Mouse (Mus musculus) hindbrain, embryonic 13.5 days (tissue): Measurements from ENCODE around the gene Ccdc169. TPM values are rescaled to one million over a fixed set of nuclear protein-coding genes. Genes with fewer than 3 reads are reported as not detected.
A peak's percentile ranks its signal among the peaks of the same experiment; 100 is the strongest.

Experiments used
- ATAC-seq: fragments of 200-750 bp; cut with Nextera tagmentation; 2 replicates; pipeline ENCODE4 v1.8.0; 2017; ENCODE audit warnings: moderate TSS enrichment; ENCODE audit not compliant: low FRiP score
- H3K27ac ChIP-seq: fragments of 300-500 bp; sonication (generic); 2 replicates; pipeline ENCODE4 v1.5.1; 2015; ENCODE audit warnings: inconsistent platforms, mild to moderate bottlenecking, moderate library complexity
- H3K27me3 ChIP-seq: fragments of 300-500 bp; sonication (generic); 2 replicates; pipeline ENCODE4 v1.6.1; 2015; ENCODE audit warnings: mild to moderate bottlenecking, inconsistent platforms
- H3K36me3 ChIP-seq: fragments of 300-500 bp; sonication (generic); 2 replicates; pipeline ENCODE4 v1.6.1; 2015; ENCODE audit warnings: mild to moderate bottlenecking, inconsistent platforms
- H3K4me1 ChIP-seq: fragments of 300-500 bp; sonication (generic); replicated peaks from 2 replicates; pipeline ENCODE4 v1.6.1; 2015; ENCODE audit warnings: inconsistent platforms
- H3K4me2 ChIP-seq: fragments of 300-500 bp; sonication (generic); 2 replicates; pipeline ENCODE4 v1.6.1; 2015; ENCODE audit warnings: inconsistent platforms, mild to moderate bottlenecking, moderate library complexity
- H3K4me3 ChIP-seq: fragments of 300-500 bp; sonication (generic); 2 replicates; pipeline ENCODE4 v1.5.1; 2015; ENCODE audit warnings: mild to moderate bottlenecking, inconsistent platforms
- H3K9ac ChIP-seq: fragments of 300-500 bp; sonication (generic); 2 replicates; pipeline ENCODE4 v1.6.1; 2015; ENCODE audit warnings: mild to moderate bottlenecking, inconsistent platforms
- H3K9me3 ChIP-seq: fragments of 300-500 bp; sonication (generic); 2 replicates; pipeline ENCODE4 v1.6.1; 2016; ENCODE audit warnings: inconsistent platforms
- WGBS: fragments of 180-500 bp; shearing (Covaris S2); methylation state at CpG from one replicate; pipeline ENCODE4 v1.1.7; 2015; 5-methylcytosine and 5-hydroxymethylcytosine counted together
- polyA plus RNA-seq: library from polyadenylated mRNA; unstranded; fragments of >200 nt; fragmentation: Nextera tagmentation; extraction: Ambion mirVana; gene quantifications from 2 replicates; pipeline ENCODE4 v1.2.1, GENCODE M21; 2015

Ccdc169 gene
- 0.05 TPM in 1 of 2 replicates, not detected in the other for polyA plus RNA-seq

- no peak within 1 kb of the TSS for H3K4me3 ChIP-seq
- H3K9me3 ChIP-seq: no peaks in the 10 kb centered on the region
- no peaks in the 10 kb centered on the region for H3K4me1 ChIP-seq
- H3K27me3 ChIP-seq: no peaks in the 10 kb centered on the region
- no peak within 1 kb of the TSS for H3K4me2 ChIP-seq
- peaks cover 53% of the 10 kb centered on the region for H3K36me3 ChIP-seq
- no peak within 1 kb of the TSS for H3K27ac ChIP-seq
- H3K9ac ChIP-seq: no peak within 1 kb of the TSS
- no peak for ATAC-seq
These were observed at the start of gene Ccdc169 for GRCm38 (mm10) chr3:55137039-55137438. Ccdc169 (plus strand) TSS chr3:55137339.

- no peaks in the 10 kb centered on the region for H3K36me3 ChIP-seq
- no peak overlapping the region for H3K4me3 ChIP-seq
- no peak overlapping the region for H3K4me2 ChIP-seq
- no peaks in the 10 kb centered on the region for H3K9me3 ChIP-seq
- no peak overlapping the region for H3K27ac ChIP-seq
- WGBS: 70% methylated on average over 4 of the region's 4 CpGs
- H3K4me1 ChIP-seq: peaks cover 5% of the 10 kb centered on the region
- ATAC-seq: no peak
- H3K9ac ChIP-seq: no peak overlapping the region
- H3K27me3 ChIP-seq: no peaks in the 10 kb centered on the region
These were observed 49.8 kb upstream of the Ccdc169 start for GRCm38 (mm10) chr3:55087360-55087759.

- no peak for ATAC-seq
- no peaks in the 10 kb centered on the region for H3K27me3 ChIP-seq
- H3K4me1 ChIP-seq: peaks cover 5% of the 10 kb centered on the region
- H3K4me2 ChIP-seq: no peak overlapping the region
- 72% methylated on average over 4 of the region's 4 CpGs for WGBS
- H3K36me3 ChIP-seq: no peaks in the 10 kb centered on the region
- no peak overlapping the region for H3K9ac ChIP-seq
- no peak overlapping the region for H3K27ac ChIP-seq
- H3K9me3 ChIP-seq: no peaks in the 10 kb centered on the region
- H3K4me3 ChIP-seq: no peak overlapping the region
These were observed 48.8 kb upstream of the Ccdc169 start for GRCm38 (mm10) chr3:55088359-55088758.

- Histone ChIP-seq H3K4me2 (no peak overlapping the region), H3K9ac (no peak overlapping the region), H3K27ac (no peak overlapping the region), H3K36me3 (no peaks in the 10 kb centered on the region), H3K9me3 (no peaks in the 10 kb centered on the region), H3K27me3 (no peaks in the 10 kb centered on the region), H3K4me1 (peaks cover 5% of the 10 kb centered on the region), H3K4me3 (no peak overlapping the region)
- no peak for ATAC-seq
- 85% methylated on average over 3 of the region's 3 CpGs for WGBS
These were observed 48.3 kb upstream of the Ccdc169 start for GRCm38 (mm10) chr3:55088843-55089242.

GRCm38 (mm10) chr3:55089291-55089690, 47.8 kb upstream of the Ccdc169 start:
- Histone ChIP-seq H3K27ac (no peak overlapping the region), H3K4me3 (no peak overlapping the region), H3K9ac (no peak overlapping the region), H3K9me3 (no peaks in the 10 kb centered on the region), H3K36me3 (no peaks in the 10 kb centered on the region), H3K4me2 (no peak overlapping the region), H3K4me1 (peaks cover 5% of the 10 kb centered on the region), H3K27me3 (no peaks in the 10 kb centered on the region)
- ATAC-seq: no peak
- WGBS: 83% methylated on average over 4 of the region's 4 CpGs

- Histone ChIP-seq H3K27ac (no peak overlapping the region), H3K27me3 (no peaks in the 10 kb centered on the region), H3K9me3 (no peaks in the 10 kb centered on the region), H3K4me1 (peaks cover 18% of the 10 kb centered on the region), H3K9ac (no peak overlapping the region), H3K4me2 (no peak overlapping the region), H3K4me3 (no peak overlapping the region), H3K36me3 (no peaks in the 10 kb centered on the region)
- WGBS: 76% methylated on average over 1 of the region's 1 CpGs
- no peak for ATAC-seq
These were observed 44.0 kb upstream of the Ccdc169 start for GRCm38 (mm10) chr3:55093161-55093560.

- Histone ChIP-seq H3K36me3 (no peaks in the 10 kb centered on the region), H3K27ac (peak overlapping the region; percentile 53; the same call in 1 of the 2 replicates), H3K4me3 (no peak overlapping the region), H3K4me1 (peaks cover 21% of the 10 kb centered on the region), H3K9me3 (no peaks in the 10 kb centered on the region), H3K27me3 (no peaks in the 10 kb centered on the region), H3K4me2 (peak overlapping the region; percentile 16), H3K9ac (no peak overlapping the region)
- peak; percentile 74 for ATAC-seq
- 26% methylated on average over 8 of the region's 8 CpGs for WGBS
These were observed 41.0 kb upstream of the Ccdc169 start for GRCm38 (mm10) chr3:55095968-55096654.

GRCm38 (mm10) chr3:55096655-55097005, 40.5 kb upstream of the Ccdc169 start:
- Histone ChIP-seq H3K4me3 (no peak overlapping the region), H3K36me3 (no peaks in the 10 kb centered on the region), H3K4me1 (peaks cover 21% of the 10 kb centered on the region), H3K4me2 (no peak overlapping the region), H3K27me3 (no peaks in the 10 kb centered on the region), H3K9me3 (no peaks in the 10 kb centered on the region), H3K27ac (peak overlapping the region; percentile 53; the same call in 1 of the 2 replicates), H3K9ac (no peak overlapping the region)
- ATAC-seq: no peak
- WGBS: 82% methylated on average over 2 of the region's 2 CpGs

GRCm38 (mm10) chr3:55097186-55097585, 40.0 kb upstream of the Ccdc169 start:
- Histone ChIP-seq H3K36me3 (no peaks in the 10 kb centered on the region), H3K4me1 (peaks cover 21% of the 10 kb centered on the region), H3K9me3 (no peaks in the 10 kb centered on the region), H3K4me3 (no peak overlapping the region), H3K9ac (no peak overlapping the region), H3K27me3 (no peaks in the 10 kb centered on the region), H3K4me2 (no peak overlapping the region), H3K27ac (no peak overlapping the region; the same call in 1 of the 2 replicates)
- 70% methylated on average over 2 of the region's 2 CpGs for WGBS
- ATAC-seq: no peak

- 15% methylated on average over 2 of the region's 2 CpGs for WGBS
- Histone ChIP-seq H3K27ac (peak overlapping the region; percentile 18; the same call in 1 of the 2 replicates), H3K9ac (no peak overlapping the region), H3K9me3 (no peaks in the 10 kb centered on the region), H3K4me1 (peaks cover 21% of the 10 kb centered on the region), H3K27me3 (no peaks in the 10 kb centered on the region), H3K4me2 (no peak overlapping the region), H3K36me3 (no peaks in the 10 kb centered on the region), H3K4me3 (no peak overlapping the region)
- peak; percentile 78 for ATAC-seq
These were observed 39.1 kb upstream of the Ccdc169 start for GRCm38 (mm10) chr3:55098014-55098413.

- no peak overlapping the region for H3K4me3 ChIP-seq
- H3K4me2 ChIP-seq: no peak overlapping the region
- 76% methylated on average over 11 of the region's 11 CpGs for whole genome bisulfite sequencing
- no peaks in the 10 kb centered on the region for H3K36me3 ChIP-seq
- H3K9me3 ChIP-seq: no peaks in the 10 kb centered on the region
- no peak for ATAC-seq
- no peak overlapping the region for H3K27ac ChIP-seq
- no peak overlapping the region for H3K9ac ChIP-seq
- H3K4me1 ChIP-seq: peaks cover 21% of the 10 kb centered on the region
- H3K27me3 ChIP-seq: no peaks in the 10 kb centered on the region
These were observed 38.1 kb upstream of the Ccdc169 start for GRCm38 (mm10) chr3:55098990-55099389.

GRCm38 (mm10) chr3:55101092-55101491, 36.0 kb upstream of the Ccdc169 start:
- Histone ChIP-seq H3K4me2 (no peak overlapping the region), H3K4me3 (no peak overlapping the region), H3K9ac (no peak overlapping the region), H3K9me3 (no peaks in the 10 kb centered on the region), H3K36me3 (no peaks in the 10 kb centered on the region), H3K27me3 (no peaks in the 10 kb centered on the region), H3K4me1 (peaks cover 19% of the 10 kb centered on the region), H3K27ac (no peak overlapping the region)
- no peak for ATAC-seq

GRCm38 (mm10) chr3:55105372-55106023, 31.6 kb upstream of the Ccdc169 start:
- WGBS: 88% methylated on average over 14 of the region's 14 CpGs
- H3K4me1 ChIP-seq: no peaks in the 10 kb centered on the region
- no peak overlapping the region for H3K27ac ChIP-seq
- no peaks in the 10 kb centered on the region for H3K36me3 ChIP-seq
- no peaks in the 10 kb centered on the region for H3K9me3 ChIP-seq
- ATAC-seq: no peak
- H3K9ac ChIP-seq: no peak overlapping the region
- no peaks in the 10 kb centered on the region for H3K27me3 ChIP-seq
- no peak overlapping the region for H3K4me3 ChIP-seq
- H3K4me2 ChIP-seq: no peak overlapping the region
